Mouse (Mus musculus) cerebellum, postnatal 4 days (tissue): ENCODE measurements around the gene Tpst2.
A peak's percentile ranks its signal among the peaks of the same experiment; 100 is the strongest.

Source experiments
- DNase-seq, 2 experiments: peaks; one replicate each; pipeline ENCODE4 v3.0.0; 2022; ENCODE audit warnings: low spot score in 2 of 2, mixed read lengths in 1 of 2

Gene Tpst2

GRCm38 (mm10) chr5:112255426-112255825, 21.1 kb upstream of the Tpst2 start, which contains the start of gene Crybb1:
Crybb1 (plus strand) TSS chr5:112255815.
- DNase-seq = peak in 1 of 2 experiments; percentile 51

DNA sequence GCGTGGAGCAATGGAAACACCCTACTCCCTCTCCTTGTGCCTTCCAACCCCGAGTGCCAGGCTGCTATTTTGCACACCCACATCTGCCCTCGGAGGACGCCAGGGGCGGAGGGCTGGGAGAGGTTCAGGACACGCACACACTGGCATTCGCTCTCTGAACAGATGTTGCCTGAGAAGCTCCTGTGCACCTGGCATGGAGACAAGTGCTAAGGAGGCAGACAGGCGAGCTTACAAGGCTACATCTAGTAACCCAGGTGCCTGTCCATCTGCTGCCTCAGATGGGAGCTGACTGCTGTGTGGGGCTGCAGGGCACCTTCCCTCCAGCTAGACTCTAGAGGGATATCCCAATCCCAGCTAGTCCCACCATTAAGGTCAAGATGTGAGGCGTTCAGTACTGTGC, 20.0 kb upstream of the Tpst2 start:
- DNase-seq = no peak

GRCm38 (mm10) chr5:112257896-112258295, 18.6 kb upstream of the Tpst2 start:
- DNase-seq = no peak

DNA sequence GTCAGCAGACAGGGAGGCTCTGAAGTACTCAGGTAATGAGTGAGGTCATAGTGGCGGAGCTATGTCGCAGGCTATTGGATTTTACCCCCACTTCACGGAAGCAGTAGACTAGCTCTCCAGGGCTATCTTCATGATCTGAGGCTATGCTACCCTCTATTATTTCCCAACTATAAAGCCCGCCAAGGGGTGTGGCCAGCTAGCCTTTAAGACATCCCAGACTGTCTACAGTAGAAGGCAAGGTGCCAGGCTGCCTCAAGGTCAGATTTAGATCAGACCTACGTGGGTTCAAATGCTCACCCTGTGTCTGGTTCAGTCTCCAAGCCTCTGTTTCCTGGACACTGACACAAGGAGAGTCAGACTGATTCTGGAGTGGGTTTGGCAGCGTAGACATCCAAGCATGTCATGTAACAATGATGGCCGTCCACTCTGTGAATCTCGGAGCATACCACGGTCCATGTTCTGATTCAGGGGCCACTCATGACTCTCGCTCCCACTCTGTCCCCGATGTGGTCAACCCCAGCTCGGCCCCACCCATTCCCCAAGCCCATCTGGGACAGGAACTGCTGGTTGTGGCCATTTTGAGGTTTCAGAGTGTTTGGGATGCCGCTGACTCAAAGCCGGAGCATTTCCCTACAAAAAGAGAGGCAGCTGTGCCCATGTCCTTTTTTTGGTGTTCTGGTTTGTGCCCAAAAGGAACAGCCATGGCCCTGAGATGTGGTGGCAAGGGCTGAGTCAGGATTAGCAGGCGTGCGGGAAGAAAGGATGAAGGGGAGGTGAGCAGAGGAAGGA, 16.4 kb upstream of the Tpst2 start:
- no peak for DNase-seq

- no peak for DNase-seq
These were observed 15.7 kb upstream of the Tpst2 start for GRCm38 (mm10) chr5:112260818-112261217.

DNA sequence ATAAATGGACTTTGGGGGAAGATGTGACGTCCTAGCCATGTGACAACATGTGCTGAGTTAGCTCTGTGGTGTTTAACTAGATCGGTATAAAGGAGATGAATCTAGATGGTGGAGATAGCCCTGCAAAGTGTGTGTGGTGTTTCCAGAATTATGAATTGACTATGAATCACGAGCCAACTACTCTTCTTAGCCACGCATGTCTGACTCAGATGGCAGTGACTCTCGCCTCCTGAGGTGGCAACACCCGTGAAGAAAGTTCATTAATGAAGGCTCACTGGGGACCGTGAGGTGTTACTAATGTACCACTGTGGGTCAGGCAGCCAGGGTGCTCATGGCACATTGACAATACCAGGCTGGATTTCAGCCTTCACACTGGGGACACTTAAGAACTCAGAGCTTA, 12.4 kb upstream of the Tpst2 start:
- no peak for DNase-seq

DNA sequence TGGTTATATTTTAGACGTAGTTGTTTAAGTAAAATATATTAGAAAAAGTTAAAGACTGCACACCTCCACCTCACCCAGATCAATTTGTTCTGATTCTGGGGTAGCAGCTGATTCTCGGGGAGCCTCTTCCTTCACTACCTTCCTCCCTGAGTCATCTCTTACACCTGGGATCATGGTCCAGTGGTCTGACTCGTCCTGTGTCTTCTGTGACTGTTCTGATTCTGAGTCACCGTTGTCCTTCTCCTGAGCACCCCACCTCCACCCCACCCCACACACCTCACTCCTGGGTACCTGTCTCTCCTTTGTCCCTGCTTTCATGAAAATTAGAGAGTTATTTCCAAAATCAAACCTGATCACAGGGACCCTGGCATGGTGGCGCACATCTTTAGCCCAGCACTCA, 11.4 kb upstream of the Tpst2 start:
- DNase-seq = no peak

DNA sequence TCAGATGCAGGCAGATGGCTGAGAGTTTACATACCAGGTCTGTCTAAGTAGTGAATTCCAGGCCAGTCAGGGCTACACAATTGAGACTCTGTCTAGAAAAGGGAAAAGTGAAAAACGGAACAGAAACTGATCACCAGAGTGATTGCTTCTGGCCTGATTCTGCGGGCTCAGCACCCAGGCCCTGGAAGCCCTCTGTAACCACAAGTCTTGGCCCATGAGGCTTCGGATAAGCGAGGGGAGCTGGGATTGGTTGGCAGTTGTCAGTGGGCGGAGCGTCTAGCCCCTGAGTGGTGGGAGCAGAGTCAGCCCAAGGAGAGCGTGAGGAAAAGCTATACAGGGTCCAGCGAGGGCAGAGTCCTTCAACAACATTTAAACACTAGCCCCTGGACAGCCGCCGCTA, 11.0 kb upstream of the Tpst2 start:
- no peak for DNase-seq

GRCm38 (mm10) chr5:112266011-112266777, 10.3 kb upstream of the Tpst2 start:
- DNase-seq = no peak

- DNase-seq = peak in 1 of 2 experiments; percentile 52
These were observed 5.5 kb upstream of the Tpst2 start for GRCm38 (mm10) chr5:112270764-112271541.

GRCm38 (mm10) chr5:112272934-112273333, 3.6 kb upstream of the Tpst2 start:
- DNase-seq = no peak

DNA sequence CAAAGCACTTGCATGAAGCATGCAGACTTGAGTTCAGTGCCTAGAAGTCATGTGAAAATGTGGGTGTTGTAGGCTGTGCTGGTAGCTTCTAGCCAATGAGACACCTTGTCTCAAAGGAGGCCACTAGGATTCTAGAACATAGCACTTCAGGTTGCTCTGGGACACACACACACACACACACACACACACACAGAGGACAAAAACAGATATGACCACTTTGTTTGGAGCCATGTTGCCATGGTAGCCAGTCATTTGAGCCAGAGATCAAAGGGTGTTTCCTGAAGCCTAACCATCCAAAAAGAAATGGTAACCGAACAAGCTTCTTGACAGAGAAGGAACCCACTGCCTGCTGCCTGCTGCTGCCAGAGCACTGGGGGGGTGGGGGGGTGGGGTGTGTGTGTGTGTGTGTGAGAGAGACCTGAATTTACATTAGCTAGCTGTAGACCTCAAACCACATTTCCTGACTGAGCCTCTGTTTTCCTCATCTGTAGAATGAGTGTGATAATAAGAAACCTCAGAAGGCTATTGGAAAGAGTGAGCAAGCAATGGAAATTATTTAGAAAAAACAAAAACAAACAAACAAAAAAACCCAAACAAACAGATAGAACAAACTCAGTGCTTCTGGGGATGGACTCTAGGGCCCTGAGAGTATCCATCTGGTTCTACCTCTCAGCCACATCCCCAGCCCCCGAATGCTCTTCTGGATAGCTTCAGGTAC, 2.6 kb upstream of the Tpst2 start:
- no peak for DNase-seq

DNA sequence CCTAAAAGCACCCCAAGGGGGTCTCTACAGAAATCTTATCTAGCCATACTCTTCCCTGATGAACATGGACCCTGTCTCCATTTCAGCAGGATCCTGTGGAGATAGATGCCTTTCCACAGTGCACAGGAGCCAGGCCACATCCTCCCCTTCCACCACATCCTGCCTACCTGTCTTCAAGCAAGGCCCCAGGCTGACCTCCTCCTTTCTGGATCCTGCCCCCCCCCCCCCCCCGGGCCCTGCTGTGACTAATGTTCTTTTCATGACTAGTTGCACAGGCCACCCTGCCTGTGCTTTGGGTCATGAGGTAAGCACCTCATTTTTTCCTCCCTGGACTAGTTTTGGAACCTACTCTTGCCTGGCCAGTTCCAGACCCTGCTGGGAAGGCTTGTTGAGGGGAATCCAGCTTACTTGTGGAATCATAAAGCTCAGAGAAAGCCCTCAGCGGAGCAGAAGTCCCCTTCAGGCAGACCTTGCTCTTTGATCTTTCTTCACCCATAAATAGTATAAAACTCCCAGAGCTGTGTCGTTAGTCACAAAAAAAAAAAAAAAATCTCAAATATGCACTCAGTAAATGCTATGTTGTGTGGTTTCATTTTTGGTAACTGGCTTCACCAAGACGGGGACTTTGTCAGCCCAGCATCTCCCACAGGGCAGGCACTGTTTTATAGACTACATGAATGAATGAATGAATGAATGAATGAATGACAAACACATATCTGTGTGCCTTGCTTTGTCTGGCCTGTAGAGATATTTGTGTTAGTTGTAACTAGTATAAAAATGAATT, 1.3 kb upstream of the Tpst2 start:
- DNase-seq = no peak

GRCm38 (mm10) chr5:112276907-112277348, 437 bp downstream of the Tpst2 start:
- no peak for DNase-seq

DNA sequence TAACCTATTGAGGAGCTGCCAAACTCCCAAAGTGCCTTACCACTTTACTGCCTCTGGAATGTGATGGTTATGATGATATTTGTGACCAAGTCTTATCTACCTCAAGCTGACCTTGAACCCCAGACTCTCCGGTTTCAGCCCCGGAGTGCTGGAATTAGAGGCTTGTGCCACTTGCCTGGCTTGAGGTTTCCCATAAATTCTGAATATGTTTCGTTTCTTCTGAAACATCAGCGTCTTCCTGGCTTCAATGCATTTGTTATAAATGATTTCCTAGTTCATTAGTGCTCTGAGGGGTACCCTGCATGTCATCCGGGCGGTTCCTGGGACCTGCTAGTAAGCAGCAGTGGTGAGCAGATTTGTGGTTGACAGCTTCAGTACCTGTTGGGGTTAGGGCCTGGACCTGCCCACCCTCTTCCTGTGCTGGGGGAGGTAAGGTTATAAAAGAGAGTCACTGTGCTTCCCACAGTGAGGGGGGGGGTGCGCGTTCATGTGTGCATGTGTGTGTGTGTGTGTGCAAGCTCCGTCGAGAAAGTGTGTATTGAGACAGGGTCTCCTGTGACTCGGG, 1.5 kb downstream of the Tpst2 start:
- no peak for DNase-seq

- no peak for DNase-seq
These were observed 2.9 kb downstream of the Tpst2 start for GRCm38 (mm10) chr5:112279181-112280021.

GRCm38 (mm10) chr5:112280151-112280550, 3.7 kb downstream of the Tpst2 start:
- DNase-seq = no peak

- no peak for DNase-seq
These were observed 4.6 kb downstream of the Tpst2 start for GRCm38 (mm10) chr5:112280863-112281660.

DNA sequence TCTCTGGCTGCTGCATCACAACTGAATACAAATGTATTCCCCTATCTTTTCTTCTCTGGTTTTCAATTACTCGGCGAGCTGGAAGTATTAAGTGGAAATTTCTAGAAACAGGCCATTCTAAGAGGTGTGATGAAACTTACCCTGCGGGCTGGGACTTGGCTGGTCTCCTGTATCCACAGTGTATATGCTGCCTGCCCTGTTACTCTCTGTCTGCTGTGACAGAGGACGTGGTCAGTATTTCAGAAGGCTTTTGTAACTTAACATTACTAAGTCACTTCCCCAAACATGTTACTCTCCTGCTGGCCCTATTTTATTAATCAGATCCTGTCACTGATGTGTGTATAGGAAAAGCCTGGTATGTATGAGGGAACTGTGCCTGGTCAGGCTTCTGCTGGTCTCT, 5.2 kb downstream of the Tpst2 start:
- DNase-seq = no peak
